Mouse (Mus musculus): Measurements from ENCODE around the gene Elmo3.

GRCm38 (mm10) chr8:105326968-105327367 lies 21.6 kb downstream of the Elmo3 start:
- TF ChIP-seq POLR2A (IDR thresholded peaks at IDR 0.05; ENCODE audit: control insufficient read depth, low read depth, low read length) = no peak
- no peak for TF ChIP-seq CTCF (IDR thresholded peaks at IDR 0.05; ENCODE audit: control insufficient read depth, insufficient read depth, insufficient replicate concordance, low read depth, low read length)
